Mouse (Mus musculus) gastrocnemius, adult 2 months (tissue): ENCODE measurements at regions not wholly inside any gene's neighbourhood (a gene's known extent, or its start where the extent isn't known, plus 50 kb on each side); places are given as distances from the start of the nearest gene placed in this dataset.

ENCODE experiments used
- DNase-seq: peaks from one replicate; pipeline ENCODE4 v3.0.0; 2022
- H3K27ac ChIP-seq: fragments of 200-600 bp; 2 replicates; pipeline ENCODE4 v1.8.1; 2022; ENCODE audit warnings: mild to moderate bottlenecking
- H3K4me3 ChIP-seq: fragments of 200-600 bp; 2 replicates; pipeline ENCODE4 v1.8.1; 2022; ENCODE audit warnings: mild to moderate bottlenecking, moderate library complexity
- CTCF ChIP-seq: fragments of 200-600 bp; IDR thresholded peaks from 2 replicates; pipeline ENCODE4 v1.8.1; 2022; ENCODE audit warnings: antibody characterized with exemption, mild to moderate bottlenecking, moderate library complexity
- intact Hi-C: fragments of 180-260 bp; cut with DNase I; formaldehyde crosslinking; loops from one replicate; pipeline ENCODE4 v1.15.1; 2025

DNA sequence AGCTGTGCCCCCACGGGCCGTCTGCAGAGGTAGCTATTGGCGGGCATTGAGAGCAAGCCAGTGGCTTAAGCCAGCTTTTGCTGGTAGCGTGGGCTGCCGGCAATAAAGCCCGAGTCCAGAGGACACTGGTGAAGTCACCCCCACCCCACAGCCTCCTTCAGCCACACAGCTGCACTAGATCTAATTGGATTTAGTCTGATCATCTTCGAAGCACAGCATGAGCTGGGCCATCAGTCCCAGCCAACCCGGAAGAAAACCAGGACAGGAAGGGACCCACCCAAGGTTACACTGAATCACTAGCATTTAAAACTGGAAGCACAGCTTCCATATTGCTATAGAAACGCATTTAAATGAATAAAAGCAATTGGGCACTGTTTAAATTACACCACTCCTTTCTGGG, 96.4 kb downstream of the Tmx1 start:
- no peak for TF ChIP-seq CTCF
- Histone ChIP-seq H3K4me3 (no peak overlapping the region), H3K27ac (0 out of 2 replicates have a peak overlapping the region, but pooled peaks have one; percentile 20)
- intact Hi-C loops = no loop called here
- no peak for DNase-seq

DNA sequence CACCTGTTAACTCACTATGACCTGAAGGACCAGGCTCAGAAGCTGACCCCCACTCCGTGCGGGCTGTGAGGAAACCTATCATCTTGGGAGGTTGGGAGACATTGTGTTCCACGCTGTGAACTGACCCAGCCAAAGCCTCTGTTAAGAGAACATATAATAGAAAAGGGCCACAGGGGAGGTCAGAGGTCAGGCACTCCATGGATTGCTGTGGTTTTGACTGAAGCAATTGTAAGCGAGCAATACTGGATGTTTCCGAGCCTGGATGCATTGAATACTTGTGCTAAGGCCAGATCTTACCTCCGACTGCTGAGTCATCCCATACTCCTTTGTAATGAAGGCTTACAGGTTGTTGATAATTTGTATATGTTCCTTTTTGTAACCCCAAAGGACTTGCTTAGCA, 101.0 kb downstream of the Tmx1 start:
- intact Hi-C loops = no loop called here
- Histone ChIP-seq H3K27ac (no peak overlapping the region), H3K4me3 (no peak overlapping the region)
- no peak for DNase-seq
- no peak for TF ChIP-seq CTCF

DNA sequence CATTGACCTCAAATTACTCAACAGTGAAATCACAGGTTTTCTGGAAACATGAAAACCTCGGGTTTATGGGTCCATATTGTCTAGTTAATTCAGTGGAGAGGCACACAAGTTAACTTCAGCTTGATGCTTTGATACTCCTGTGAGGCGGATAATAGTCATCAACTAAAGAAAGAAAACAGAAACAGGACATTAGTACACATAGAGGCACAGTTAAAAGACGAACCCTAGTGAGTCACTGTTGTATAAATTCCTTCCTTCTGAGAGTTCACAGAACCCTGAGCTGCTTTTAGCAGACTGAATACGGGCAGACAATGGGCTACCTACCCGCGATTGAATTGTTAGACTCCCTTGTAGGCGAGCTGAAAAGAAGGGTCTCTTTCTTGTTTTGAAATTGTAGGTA, 101.7 kb downstream of the Tmx1 start:
- TF ChIP-seq CTCF = no peak
- intact Hi-C loops = no loop called here
- Histone ChIP-seq H3K27ac (peak overlapping the region; percentile 60), H3K4me3 (no peak overlapping the region)
- DNase-seq = no peak

DNA sequence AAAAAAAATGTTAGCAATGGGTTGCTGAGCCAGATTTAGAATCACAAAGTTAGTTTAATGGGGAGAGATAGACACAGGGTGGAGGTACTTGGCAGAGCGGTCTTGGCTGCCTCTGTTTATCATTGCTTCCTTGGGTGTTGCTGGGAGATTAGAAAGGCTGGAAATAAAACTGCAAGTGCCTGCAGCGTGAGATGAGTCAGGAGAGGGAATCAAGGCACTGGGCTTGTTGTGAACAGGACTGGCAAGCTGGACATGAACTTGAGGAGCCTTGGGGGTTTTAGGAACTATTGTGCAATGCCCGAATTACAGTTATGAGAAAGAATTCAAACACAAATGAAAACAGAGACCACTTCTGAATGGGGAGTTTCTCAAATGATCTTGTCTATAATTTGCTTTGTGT, 102.8 kb downstream of the Tmx1 start:
- DNase-seq = peak; percentile 69

DNA sequence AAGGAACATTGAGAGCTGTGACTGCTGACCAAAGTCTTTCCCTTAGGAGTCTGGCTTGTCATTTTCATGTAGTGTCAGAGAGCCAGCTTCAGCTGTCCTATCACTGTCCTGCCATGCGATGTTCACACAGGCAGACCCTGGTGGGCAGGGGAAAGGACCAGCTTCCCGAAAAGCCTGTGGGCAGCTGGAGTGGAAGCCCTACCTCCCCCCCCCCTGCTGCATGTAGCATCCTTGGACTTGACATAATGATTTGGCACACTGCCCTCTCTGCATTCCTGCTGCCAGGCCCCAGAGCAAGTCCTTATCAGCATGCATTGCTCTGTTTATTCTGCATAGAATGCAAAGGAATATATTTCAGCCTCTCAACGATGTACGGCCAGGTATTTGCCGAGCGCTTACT, 103.9 kb downstream of the Tmx1 start:
- no peak overlapping the region for H3K4me3 ChIP-seq
- intact Hi-C loops = no loop called here
- DNase-seq = no peak
- peak overlapping the region; percentile 60 for H3K27ac ChIP-seq
- no peak for TF ChIP-seq CTCF

More for the DNA sequence above, 102.8 kb downstream of the Tmx1 start:
- Histone ChIP-seq H3K4me3 (no peak overlapping the region), H3K27ac (peak overlapping the region; percentile 60)
- intact Hi-C loops = no loop called here
- TF ChIP-seq CTCF = no peak

DNA sequence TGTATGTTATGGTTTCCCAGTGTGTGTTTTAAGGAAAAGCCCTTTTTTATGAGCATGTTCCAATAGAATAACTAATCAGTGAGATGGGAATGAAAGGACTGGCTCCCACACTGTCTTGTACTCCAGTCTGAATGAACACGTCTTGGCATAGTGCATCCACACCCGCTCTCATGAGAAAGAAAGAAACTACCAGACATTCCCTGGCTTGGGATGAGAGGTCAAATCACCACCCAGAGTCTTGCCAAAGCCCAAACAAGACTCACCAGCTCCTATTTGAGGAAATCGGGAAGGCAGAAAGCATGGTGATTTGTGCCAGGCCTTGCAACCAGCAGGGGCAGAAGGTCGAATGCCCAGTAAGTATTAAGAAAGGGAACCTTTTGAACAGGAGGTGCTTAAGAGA, 110.6 kb downstream of the Tmx1 start:
- DNase-seq = no peak
- intact Hi-C loops = no loop called here
- Histone ChIP-seq H3K4me3 (no peak overlapping the region), H3K27ac (no peak overlapping the region)
- no peak for TF ChIP-seq CTCF

DNA sequence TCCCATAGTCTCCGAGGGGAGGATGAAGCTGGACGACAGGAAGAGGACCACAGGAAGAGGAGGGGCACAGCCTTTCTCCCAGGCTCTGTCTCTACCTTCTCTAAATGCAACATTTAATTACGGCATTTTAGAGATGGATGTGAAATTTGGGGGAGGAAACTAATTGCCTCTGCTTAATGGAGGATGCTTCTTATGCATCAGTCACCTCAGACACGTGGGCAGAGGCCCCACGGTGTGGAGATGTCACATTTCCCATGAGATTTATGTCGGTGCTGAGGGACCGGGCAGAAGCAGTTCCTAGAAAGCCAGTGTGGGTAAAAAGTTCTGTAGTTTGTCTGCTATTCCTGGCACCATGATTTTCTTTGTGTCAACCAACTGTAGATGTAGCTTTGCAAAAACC, 122.8 kb downstream of the Tmx1 start:
- no peak for DNase-seq
- no peak overlapping the region for H3K4me3 ChIP-seq
- no peak for TF ChIP-seq CTCF
- no peak overlapping the region for H3K27ac ChIP-seq
- intact Hi-C loops = no loop called here

DNA sequence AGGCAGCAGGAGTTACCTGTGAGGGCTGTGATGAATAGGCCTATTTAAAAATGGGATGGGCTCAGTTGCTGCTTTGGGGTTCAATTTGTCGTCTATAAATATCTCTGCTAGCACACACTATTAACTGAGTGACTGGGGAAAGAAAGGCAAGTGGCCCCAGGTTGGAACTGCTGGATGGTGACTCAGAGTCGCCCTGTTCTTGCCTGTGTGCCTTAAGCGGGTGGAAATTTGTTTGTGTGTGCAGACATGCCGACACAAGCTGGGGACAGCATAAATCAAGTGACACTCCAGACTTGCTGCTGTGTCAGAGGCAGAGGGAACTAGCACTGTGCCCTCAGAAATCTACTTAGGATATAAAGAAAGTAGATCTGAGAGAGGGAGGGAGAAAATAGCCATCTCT, 124.9 kb downstream of the Tmx1 start:
- no peak for TF ChIP-seq CTCF
- Histone ChIP-seq H3K4me3 (no peak overlapping the region), H3K27ac (peak overlapping the region; percentile 66; the same call in 1 of the 2 replicates)
- intact Hi-C loops = no loop called here
- no peak for DNase-seq

DNA sequence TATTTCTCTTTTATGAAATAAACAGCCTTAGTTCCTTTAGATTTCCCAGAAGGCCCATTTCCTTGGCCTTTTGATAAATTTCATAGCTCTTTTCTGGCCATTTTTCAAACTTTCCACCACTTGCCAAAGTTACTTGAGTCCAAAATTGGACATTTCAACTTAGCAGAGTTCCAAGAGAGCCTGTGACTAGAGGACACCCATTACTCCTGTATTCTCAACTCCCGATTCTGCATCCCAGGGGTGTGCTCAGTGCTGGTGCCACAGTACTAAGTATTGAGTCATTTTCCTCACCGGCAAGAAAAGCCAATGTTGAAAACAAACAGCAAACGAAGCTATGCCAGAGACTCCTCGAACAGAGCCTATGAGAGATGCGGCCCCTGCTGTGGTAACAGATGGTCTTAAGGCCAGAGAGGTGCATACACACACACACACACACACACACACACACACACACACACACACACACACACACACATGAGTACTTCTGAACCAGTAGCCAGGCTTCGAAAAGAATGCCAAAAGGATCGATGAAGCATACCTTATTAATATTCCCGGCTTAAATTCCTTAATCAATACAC, 126.5 kb downstream of the Tmx1 start:
- Histone ChIP-seq H3K4me3 (no peak overlapping the region), H3K27ac (peak overlapping the region; percentile 66)
- TF ChIP-seq CTCF = no peak
- peak; percentile 64 for DNase-seq
- intact Hi-C loops = no loop called here

DNA sequence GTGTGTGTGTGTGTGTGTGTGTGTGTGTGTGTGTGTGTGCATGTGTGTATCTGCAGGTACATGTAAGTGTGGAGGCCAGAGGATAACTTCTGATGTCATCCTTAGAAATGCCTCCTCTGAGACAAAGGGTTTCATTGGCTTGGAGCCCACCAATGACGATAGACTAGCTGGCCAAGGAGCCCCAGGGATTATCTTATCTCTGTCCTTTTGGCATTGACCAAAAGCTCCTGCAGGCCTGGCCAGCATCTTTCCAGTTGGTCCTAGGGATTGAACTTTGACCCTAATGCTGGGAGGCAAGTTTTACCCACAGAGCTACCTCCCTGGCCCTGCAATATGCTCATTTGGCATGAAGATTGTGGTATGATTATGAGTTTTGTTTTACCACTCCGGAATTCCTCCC, 133.3 kb downstream of the Tmx1 start:
- 0 out of 2 replicates have a peak overlapping the region, but pooled peaks have one; percentile 28 for H3K27ac ChIP-seq
- DNase-seq = no peak
- no peak overlapping the region for H3K4me3 ChIP-seq
- intact Hi-C loops = loop anchor here (5.0 kb wide), 1 partner anchor 44 kb away; no protein-coding TSS in a partner anchor
- TF ChIP-seq CTCF = no peak

DNA sequence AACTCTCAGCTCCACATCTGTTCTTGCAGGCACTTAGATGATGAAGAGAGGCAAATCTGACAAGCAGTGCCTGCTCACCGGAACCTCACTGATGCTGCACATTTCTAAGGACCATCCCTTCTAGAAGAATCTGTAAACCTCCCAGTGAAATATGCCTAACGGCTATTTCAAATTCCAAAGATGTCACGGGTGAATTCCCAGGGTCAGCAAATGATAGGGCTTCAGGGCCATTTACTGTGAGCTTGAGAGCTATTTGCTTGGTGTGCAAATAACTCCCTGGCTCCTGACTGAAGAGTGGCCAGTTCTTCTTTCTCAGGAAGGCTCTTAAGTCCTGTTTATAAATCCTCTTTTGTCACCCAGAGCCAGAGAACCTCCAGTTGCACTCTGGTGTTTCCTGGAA, 135.3 kb downstream of the Tmx1 start:
- intact Hi-C loops = loop anchor here (5.0 kb wide), 1 partner anchor 46 kb away; no protein-coding TSS in a partner anchor
- DNase-seq = no peak
- Histone ChIP-seq H3K4me3 (no peak overlapping the region), H3K27ac (peak overlapping the region; percentile 69)
- no peak for TF ChIP-seq CTCF

DNA sequence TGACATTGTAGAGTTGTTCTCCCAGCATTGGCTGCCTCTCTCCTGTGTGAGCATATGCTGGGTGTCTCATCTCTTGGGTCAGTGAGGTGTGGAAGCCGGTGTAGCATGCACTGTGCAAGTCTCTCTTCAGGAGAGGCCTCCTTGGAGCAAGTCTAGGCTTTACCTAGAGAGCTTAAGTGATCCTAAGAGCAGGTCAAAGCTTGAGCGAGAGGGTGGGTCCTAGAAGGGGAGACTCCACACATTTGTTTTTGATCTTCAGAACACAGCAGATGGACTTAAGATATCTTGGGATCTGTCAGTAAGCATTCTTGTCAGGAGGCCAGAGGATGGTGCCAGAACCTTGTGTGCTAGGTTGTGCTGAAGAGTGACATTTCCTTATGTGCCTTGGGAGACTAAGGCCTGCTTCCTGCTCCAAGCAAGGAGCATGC, 136.4 kb downstream of the Tmx1 start:
- intact Hi-C loops = loop anchor here (5.0 kb wide), 1 partner anchor 47 kb away; no protein-coding TSS in a partner anchor
- no peak for TF ChIP-seq CTCF
- Histone ChIP-seq H3K27ac (peak overlapping the region; percentile 69), H3K4me3 (no peak overlapping the region)
- peak; percentile 81 for DNase-seq

DNA sequence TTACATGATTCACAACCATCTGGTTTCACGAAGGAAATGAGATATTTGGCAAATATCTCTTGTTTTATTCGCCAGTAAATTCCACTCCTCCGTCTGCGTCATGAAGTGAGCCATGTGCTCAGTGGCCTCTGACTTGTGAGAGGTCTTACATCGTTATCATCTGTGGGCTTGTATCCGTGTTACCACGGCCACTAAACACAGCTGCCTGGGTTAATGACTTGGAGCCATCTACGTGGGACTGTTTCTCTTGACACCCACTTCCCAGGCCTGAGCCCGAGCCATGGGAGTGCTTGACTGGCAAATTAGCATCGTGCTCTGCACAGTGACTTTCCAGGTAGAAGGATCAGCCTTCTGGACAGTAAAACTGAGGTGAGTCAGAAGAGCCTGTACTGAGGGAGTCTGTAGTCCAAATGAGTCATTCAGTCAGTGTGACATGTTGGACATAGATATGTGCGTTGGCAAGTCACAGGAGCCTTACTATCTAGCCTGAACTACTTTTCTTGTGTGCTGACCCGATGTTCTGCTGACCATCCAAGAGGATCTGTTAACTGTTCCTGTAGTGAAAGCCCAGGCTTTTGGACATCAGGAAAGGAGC, 137.7 kb downstream of the Tmx1 start:
- Histone ChIP-seq H3K4me3 (no peak overlapping the region), H3K27ac (peak overlapping the region; percentile 80)
- intact Hi-C loops = no loop called here
- no peak for TF ChIP-seq CTCF
- peak; percentile 67 for DNase-seq

DNA sequence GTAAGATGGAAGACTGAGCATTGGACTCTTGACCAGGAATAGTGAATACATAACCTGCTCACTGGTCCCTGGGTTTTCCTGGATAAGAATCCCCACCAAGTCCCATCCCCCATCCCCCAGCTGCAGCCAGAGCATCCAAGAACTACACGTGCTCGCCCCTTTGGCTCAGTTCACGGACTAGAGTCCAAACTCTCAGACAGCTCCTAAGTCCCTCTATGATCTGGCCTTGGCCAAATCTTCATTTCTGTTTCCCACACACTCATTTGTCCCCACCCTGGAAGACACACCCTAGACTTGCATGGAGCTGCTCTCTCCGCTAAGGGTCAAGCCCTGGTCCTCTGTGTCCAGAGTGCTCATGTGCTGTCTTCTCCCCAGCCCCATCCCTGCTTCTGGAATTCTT, 139.9 kb downstream of the Tmx1 start:
- TF ChIP-seq CTCF = no peak
- intact Hi-C loops = no loop called here
- peak; percentile 71 for DNase-seq

More for the DNA sequence above, 139.9 kb downstream of the Tmx1 start:
- Histone ChIP-seq H3K4me3 (no peak overlapping the region), H3K27ac (peak overlapping the region; percentile 80)
